Mouse (Mus musculus) megakaryocyte, embryonic 14.5 days (primary cell): Measurements from ENCODE around the gene Gm11444. TPM values are rescaled to one million over a fixed set of nuclear protein-coding genes. Genes with fewer than 3 reads are reported as not detected.

Source experiments
- H3K27me3 ChIP-seq: replicated peaks from 2 replicates; pipeline ENCODE3; 2012; ENCODE audit warnings: inconsistent platforms
- H3K36me3 ChIP-seq: replicated peaks from 2 replicates; pipeline ENCODE3; 2012; ENCODE audit warnings: low read length, inconsistent platforms, mixed read lengths
- H3K4me1 ChIP-seq: 2 replicates; pipeline ENCODE4 v1.6.1; 2012; ENCODE audit warnings: inconsistent platforms
- H3K4me3 ChIP-seq: replicated peaks from 2 replicates; pipeline ENCODE3; 2012; ENCODE audit warnings: moderate library complexity, mild to moderate bottlenecking, inconsistent platforms
- H3K9me3 ChIP-seq: 2 replicates; pipeline ENCODE4 v1.6.1; 2012; ENCODE audit warnings: inconsistent platforms
- FLI1 ChIP-seq: IDR thresholded peaks from 2 replicates; pipeline ENCODE4 v1.6.1; 2012; ENCODE audit warnings: low read length, inconsistent platforms, mixed read lengths
- GATA1 ChIP-seq: IDR thresholded peaks from 3 replicates; pipeline ENCODE4 v1.6.1; 2012; ENCODE audit warnings: mixed read lengths, low read length, inconsistent platforms, borderline replicate concordance
- polyA plus RNA-seq: library from polyadenylated mRNA; stranded (reverse); fragments of >175 nt; gene quantifications from 2 replicates; pipeline ENCODE4 v1.2.3, GENCODE M21; 2012; ENCODE audit warnings: low replicate concordance; ENCODE audit not compliant: insufficient read depth

The Gm11444 gene
- polyA plus RNA-seq, 1 experiment = not detected

DNA sequence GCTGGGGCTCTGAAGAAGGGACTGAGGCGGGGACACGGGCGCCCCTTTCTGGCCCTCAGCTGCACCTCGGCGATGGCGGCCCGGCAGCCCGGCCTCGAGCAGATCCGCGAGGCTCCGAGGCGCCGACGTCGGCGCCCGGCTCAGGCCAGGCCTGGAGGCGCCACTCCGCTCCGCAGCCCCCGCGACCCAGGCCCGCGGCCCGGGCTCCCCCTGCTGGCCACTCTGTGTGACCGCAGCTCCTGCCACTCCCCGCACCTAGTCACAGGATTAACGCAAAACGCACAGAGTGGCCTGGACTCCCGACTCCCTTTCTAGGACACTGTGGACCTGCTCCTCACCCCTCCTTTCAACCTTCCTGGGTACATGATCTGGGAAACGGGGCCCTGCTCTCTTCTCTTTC lies 8.2 kb downstream of the Gm11444 start:
- TF ChIP-seq FLI1 (no peak), GATA1 (no peak)
- H3K27me3 ChIP-seq = peaks cover 100% of the 10 kb centered on the region
- H3K4me3 ChIP-seq = peak overlapping the region; percentile 85
- 0 out of 2 replicates have a peak, but pooled peaks cover 3% of the 10 kb centered on the region for H3K9me3 ChIP-seq
- H3K4me1 ChIP-seq = peaks cover 78% of the 10 kb centered on the region
- no peaks in the 10 kb centered on the region for H3K36me3 ChIP-seq

DNA sequence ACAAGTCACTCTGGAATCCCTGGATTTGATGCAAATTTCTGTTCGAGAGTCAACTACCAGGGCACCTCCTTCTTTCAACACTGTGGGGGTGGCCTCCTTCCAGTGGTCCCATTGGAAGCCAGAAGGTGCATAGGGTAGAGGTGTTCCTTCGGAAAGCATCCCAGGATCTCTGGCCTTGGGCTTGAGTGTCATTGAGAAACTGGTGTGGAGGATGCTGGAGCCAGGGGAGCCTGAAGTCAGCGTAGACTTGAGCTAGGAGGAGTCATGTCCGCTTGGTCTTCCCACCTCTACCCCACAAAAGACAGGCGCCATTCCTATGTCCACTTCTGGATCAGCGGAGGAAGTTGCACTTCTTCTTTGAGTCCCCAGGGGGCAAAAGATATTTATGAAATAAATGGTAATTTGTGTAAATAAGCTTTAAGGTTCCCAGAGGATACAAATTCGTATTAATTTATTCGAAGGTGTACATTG lies 8.9 kb downstream of the Gm11444 start:
- Histone ChIP-seq H3K4me1 (peaks cover 76% of the 10 kb centered on the region), H3K4me3 (peak overlapping the region; percentile 85)

DNA sequence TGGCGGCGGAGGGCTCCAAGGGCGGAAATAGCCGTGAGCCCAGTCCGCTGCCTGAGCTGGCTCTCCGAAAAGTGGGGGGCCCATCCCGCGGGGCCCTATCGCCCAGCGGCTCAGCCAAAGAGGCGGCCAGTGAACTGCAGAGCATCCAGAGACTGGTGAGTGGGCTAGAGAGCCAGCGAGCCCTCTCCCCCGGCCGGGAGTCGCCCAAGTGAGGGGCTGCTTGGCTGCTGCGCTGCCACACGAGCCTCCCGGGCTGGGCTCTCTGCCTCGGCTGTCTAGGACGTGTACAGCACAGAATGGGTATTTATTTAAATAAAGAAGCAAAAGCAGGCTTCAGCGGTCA lies 9.4 kb downstream of the Gm11444 start:
- Histone ChIP-seq H3K4me1 (peaks cover 77% of the 10 kb centered on the region), H3K27me3 (peaks cover 100% of the 10 kb centered on the region), H3K36me3 (no peaks in the 10 kb centered on the region), H3K4me3 (peak overlapping the region; percentile 85), H3K9me3 (0 out of 2 replicates have a peak, but pooled peaks cover 3% of the 10 kb centered on the region)
- TF ChIP-seq GATA1 (no peak), FLI1 (no peak)

More for the DNA sequence above, 8.9 kb downstream of the Gm11444 start:
- Histone ChIP-seq H3K27me3 (peaks cover 100% of the 10 kb centered on the region), H3K36me3 (no peaks in the 10 kb centered on the region), H3K9me3 (0 out of 2 replicates have a peak, but pooled peaks cover 3% of the 10 kb centered on the region)
- no peak for TF ChIP-seq FLI1
- TF ChIP-seq GATA1 = no peak

DNA sequence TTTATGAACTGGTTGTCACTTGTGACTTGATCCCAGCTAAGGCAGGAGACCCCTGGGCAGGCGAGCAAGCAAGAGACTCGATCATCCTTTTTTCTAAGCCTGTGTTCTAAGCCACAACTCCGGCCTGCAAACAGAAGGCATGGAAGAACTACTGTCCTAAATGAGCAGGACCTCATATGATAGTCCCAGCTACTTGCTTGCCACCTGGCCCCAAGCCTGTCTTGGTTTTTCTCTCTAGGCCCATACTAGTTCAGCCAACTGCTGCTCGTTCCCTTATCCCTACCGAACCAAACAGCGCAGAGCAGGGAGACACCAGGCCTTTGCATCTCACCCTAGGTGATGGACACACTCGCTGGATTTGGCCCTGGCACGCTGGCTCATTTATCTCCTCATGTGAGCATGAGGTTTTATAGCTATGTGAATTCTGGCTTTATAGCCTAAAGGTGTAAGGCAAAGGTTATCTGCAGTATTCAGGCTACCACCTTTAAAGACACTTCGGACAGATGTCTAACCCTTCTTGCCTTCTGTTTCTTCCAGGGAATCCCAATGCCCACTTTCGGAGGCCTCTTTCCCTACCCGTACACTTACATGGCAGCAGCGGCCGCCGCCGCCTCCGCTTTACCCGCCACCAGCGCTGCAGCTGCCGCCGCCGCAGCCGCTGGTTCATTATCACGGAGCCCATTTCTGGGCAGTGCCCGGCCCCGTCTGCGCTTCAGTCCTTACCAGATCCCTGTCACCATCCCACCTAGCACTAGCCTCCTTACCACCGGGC lies 9.9 kb downstream of the Gm11444 start:
- peak overlapping the region; percentile 85 for H3K4me3 ChIP-seq

DNA sequence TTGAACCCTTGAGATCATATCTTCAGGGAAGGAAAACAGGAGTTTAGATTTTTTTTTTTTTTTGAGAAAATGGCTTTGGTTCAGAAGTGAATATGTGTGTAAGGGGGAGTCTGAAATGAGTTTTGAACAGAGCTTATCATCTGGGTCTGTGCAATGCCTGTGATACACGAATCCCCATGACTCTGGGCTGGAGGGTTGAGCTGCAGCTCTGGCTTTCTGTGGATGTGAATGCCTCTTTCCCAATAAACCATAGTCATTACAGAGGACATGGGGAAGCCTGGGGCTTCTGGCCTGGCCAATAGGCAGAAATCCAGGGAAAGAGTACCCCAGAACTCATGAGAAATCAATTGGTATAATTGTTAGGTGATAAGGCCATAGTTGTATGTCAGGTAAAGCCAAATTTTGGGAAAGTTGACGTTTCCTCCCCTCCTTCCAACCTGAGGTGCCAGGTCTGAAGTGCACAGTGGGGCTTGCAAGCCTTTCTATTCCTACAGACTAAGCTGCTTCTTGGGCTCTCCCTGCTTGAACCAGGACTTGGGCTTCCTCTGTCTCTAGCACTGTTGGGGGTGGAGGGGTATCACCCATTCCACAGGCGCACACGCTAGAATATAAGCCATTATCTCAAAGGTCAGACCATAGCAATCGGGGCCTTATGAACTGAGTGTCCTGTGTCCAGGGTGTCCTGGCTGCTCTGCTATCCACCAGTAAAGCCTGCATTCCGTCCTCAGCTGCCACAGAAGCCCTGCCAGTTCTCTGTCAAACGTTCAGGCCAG lies 10.7 kb downstream of the Gm11444 start:
- H3K27me3 ChIP-seq = peaks cover 100% of the 10 kb centered on the region

More for the DNA sequence above, 9.9 kb downstream of the Gm11444 start:
- H3K4me1 ChIP-seq = peaks cover 81% of the 10 kb centered on the region
- H3K27me3 ChIP-seq = peaks cover 100% of the 10 kb centered on the region
- TF ChIP-seq FLI1 (no peak), GATA1 (no peak)
- H3K36me3 ChIP-seq = no peaks in the 10 kb centered on the region
- 0 out of 2 replicates have a peak, but pooled peaks cover 3% of the 10 kb centered on the region for H3K9me3 ChIP-seq

DNA sequence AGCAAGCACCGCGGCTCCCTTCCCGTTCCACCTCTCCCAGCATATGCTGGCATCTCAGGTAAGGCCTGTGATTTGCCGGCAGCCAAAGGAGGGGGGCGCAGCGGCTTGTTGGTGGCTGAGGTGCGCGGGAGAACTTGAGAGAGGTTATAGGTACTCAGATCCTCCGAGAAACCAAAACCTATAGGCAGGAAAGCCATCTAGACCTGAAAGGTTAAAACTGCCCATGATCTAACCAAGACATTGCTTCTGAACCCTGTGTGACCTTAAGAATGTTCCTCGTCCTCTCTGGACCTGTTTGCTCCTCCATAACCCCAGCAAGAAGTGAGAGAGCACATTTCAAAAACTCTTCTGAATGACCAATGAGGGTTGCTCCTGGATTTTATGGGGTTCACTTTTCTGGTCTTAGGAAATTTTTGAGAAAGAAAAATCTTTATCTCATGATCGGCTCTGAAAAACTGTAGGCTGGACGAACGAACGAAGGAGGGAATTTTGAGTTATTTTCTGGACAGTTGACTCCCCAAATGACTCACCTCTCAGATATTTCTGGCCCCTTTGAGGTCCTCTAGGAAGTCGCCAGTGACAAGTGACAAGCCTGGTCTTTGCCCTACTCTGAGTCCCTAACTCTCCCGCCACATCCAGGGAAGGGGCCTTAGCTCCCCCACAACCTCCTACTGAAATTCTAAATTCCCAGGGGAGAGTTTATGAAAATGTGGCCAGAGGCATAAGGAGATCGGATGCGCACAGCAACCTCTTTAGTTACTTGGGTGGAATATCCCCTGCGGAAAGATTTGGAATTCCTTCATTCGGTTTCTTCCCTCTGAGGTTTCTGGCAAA lies 11.5 kb downstream of the Gm11444 start:
- Histone ChIP-seq H3K9me3 (0 out of 2 replicates have a peak, but pooled peaks cover 3% of the 10 kb centered on the region), H3K27me3 (peaks cover 100% of the 10 kb centered on the region), H3K36me3 (no peaks in the 10 kb centered on the region), H3K4me3 (peak overlapping the region; percentile 72), H3K4me1 (peaks cover 71% of the 10 kb centered on the region)
- TF ChIP-seq FLI1 (no peak), GATA1 (no peak)

More for the DNA sequence above, 10.7 kb downstream of the Gm11444 start:
- Histone ChIP-seq H3K9me3 (0 out of 2 replicates have a peak, but pooled peaks cover 3% of the 10 kb centered on the region), H3K36me3 (no peaks in the 10 kb centered on the region), H3K4me1 (peaks cover 78% of the 10 kb centered on the region), H3K4me3 (no peak overlapping the region)
- TF ChIP-seq FLI1 (no peak), GATA1 (no peak)

DNA sequence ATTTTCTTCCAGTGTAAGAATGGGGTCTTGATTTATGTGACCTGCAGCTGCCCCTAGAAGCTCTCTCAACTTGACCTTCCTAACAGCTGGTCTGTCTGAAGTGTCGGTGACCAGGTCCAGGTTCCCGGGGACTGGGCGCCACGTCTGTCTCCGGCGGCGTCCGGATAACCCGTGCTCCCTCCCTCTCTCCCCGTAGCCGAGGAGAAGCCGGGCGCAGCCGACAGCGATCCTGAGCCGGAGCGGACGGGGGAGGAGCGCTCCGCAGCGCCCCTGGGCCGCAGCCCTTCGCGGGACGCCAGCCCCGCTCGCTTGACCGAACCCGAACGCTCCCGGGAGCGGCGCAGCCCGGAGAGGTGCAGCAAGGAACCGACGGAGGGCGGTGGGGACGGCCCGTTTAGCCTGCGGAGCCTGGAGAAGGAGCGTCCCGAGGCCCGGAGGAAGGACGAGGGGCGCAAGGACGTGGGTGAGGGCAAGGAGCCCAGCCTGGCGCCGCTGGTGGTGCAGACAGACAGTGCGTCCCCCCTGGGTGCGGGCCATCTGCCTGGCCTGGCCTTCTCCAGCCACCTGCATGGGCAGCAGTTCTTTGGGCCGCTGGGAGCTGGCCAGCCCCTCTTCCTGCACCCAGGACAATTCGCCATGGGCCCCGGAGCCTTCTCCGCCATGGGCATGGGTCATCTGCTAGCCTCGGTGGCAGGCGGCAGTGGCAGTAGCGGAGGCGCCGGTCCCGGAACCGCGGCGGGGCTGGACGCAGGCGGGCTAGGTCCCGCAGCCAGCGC lies 12.3 kb downstream of the Gm11444 start:
- TF ChIP-seq FLI1 (no peak), GATA1 (no peak)
- peaks cover 69% of the 10 kb centered on the region for H3K4me1 ChIP-seq
- peaks cover 100% of the 10 kb centered on the region for H3K27me3 ChIP-seq
- peak overlapping the region; percentile 72 for H3K4me3 ChIP-seq
- 0 out of 2 replicates have a peak, but pooled peaks cover 3% of the 10 kb centered on the region for H3K9me3 ChIP-seq
- no peaks in the 10 kb centered on the region for H3K36me3 ChIP-seq

DNA sequence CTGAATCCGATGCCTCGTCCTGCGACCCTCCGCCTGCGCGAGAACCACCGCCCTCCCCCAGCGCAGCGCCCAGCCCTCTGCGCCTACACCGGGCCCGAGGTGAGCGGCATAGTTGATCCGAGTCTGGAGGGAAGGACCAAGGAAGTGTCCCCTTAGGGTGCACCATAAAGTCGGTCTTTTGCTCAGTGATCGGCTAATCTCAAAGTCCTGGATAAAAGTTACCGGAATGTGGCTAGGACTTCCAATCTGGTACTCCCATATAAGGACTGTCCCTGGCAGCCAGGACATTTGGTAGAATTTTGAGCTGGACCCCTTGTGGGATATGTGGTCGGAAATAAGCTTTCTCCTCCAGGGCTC lies 12.9 kb downstream of the Gm11444 start:
- peaks cover 69% of the 10 kb centered on the region for H3K4me1 ChIP-seq
- H3K36me3 ChIP-seq = no peaks in the 10 kb centered on the region
- TF ChIP-seq GATA1 (no peak), FLI1 (no peak)
- H3K4me3 ChIP-seq = peak overlapping the region; percentile 51
- 0 out of 2 replicates have a peak, but pooled peaks cover 3% of the 10 kb centered on the region for H3K9me3 ChIP-seq
- peaks cover 100% of the 10 kb centered on the region for H3K27me3 ChIP-seq

DNA sequence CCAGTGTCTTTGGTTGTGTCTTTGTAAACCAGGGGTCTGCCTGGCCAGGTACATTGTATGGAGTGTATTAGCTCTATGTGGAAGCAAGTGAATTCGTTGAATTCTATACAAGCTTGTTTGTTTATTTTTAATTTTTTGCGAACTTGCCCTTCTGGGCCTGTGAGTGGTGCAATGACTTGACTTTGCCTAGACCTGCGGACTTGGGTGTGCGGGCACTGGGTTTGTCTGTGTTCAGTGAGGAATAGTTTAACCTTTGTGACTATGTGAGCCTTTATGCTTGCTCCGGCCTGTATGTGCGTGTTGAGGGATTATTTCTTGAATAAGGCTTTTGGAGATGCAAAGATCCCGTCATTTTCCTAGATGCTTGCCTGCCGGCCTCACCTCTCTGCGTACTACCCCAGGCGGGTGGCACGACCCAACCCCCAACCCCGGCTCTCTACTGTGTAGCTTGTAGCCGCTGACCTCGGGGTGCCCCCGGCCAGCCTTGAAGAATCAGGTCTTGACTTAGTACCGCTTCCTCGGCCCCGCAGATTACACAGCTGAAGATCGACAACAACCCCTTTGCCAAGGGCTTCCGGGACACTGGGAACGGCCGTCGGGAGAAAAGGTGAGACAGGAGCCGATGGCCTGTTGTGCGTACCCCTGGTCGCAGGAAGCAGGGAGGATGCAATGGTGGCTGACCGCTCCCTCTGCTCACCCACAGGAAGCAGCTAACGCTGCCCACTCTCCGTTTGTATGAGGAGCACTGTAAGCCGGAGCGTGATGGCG lies 13.4 kb downstream of the Gm11444 start:
- no peaks in the 10 kb centered on the region for H3K36me3 ChIP-seq
- TF ChIP-seq FLI1 (no peak), GATA1 (no peak)
- peaks cover 100% of the 10 kb centered on the region for H3K27me3 ChIP-seq
- 0 out of 2 replicates have a peak, but pooled peaks cover 3% of the 10 kb centered on the region for H3K9me3 ChIP-seq
- H3K4me1 ChIP-seq = peaks cover 69% of the 10 kb centered on the region
- peak overlapping the region; percentile 51 for H3K4me3 ChIP-seq
